Mouse (Mus musculus) embryonic facial prominence, embryonic 13.5 days (tissue): Measurements from ENCODE around the gene Tpo. TPM values are rescaled to one million over a fixed set of nuclear protein-coding genes. Genes with fewer than 3 reads are reported as not detected.

Experiments used
- ATAC-seq: fragments of 200-750 bp; cut with Nextera tagmentation; 2 replicates; pipeline ENCODE4 v1.8.0; 2017; ENCODE audit warnings: low read depth; ENCODE audit not compliant: insufficient number of reproducible peaks, insufficient read depth, low FRiP score, low TSS enrichment
- H3K27ac ChIP-seq: fragments of 300-500 bp; sonication (generic); 2 replicates; pipeline ENCODE4 v1.5.1; 2015; ENCODE audit warnings: moderate library complexity, mild to moderate bottlenecking, inconsistent platforms
- H3K27me3 ChIP-seq: fragments of 300-500 bp; sonication (generic); 2 replicates; pipeline ENCODE4 v1.6.1; 2015; ENCODE audit warnings: mild to moderate bottlenecking, inconsistent platforms
- H3K36me3 ChIP-seq: fragments of 300-500 bp; sonication (generic); 2 replicates; pipeline ENCODE4 v1.6.1; 2015; ENCODE audit warnings: mild to moderate bottlenecking, inconsistent platforms
- H3K4me1 ChIP-seq: fragments of 300-500 bp; sonication (generic); 2 replicates; pipeline ENCODE4 v1.6.1; 2015; ENCODE audit warnings: inconsistent platforms
- H3K4me2 ChIP-seq: fragments of 300-500 bp; sonication (generic); 2 replicates; pipeline ENCODE4 v1.6.1; 2015; ENCODE audit warnings: moderate library complexity, mild to moderate bottlenecking, inconsistent platforms
- H3K4me3 ChIP-seq: fragments of 300-500 bp; sonication (generic); 2 replicates; pipeline ENCODE4 v1.5.1; 2015; ENCODE audit warnings: mild to moderate bottlenecking, inconsistent platforms
- H3K9ac ChIP-seq: fragments of 300-500 bp; sonication (generic); 2 replicates; pipeline ENCODE4 v1.6.1; 2015; ENCODE audit warnings: mild to moderate bottlenecking, inconsistent platforms
- H3K9me3 ChIP-seq: fragments of 300-500 bp; sonication (generic); 2 replicates; pipeline ENCODE4 v1.6.1; 2016; ENCODE audit warnings: inconsistent platforms
- WGBS: fragments of 180-500 bp; shearing (Covaris S2); methylation state at CpG from one replicate; pipeline ENCODE4 v1.1.7; 2015; ENCODE audit warnings: mixed read lengths; 5-methylcytosine and 5-hydroxymethylcytosine counted together
- polyA plus RNA-seq: library from polyadenylated mRNA; unstranded; fragments of >200 nt; fragmentation: Nextera tagmentation; extraction: Ambion mirVana; gene quantifications from 2 replicates; pipeline ENCODE4 v1.2.1, GENCODE M21; 2015

Tpo gene
- polyA plus RNA-seq, 1 experiment from 2014 or later: not detected

GRCm38 (mm10) chr12:30035841-30036568 is 96.4 kb downstream of the Tpo start:
- H3K9ac ChIP-seq: no peak overlapping the region
- H3K27me3 ChIP-seq: no peaks in the 10 kb centered on the region
- H3K4me2 ChIP-seq: no peak overlapping the region
- no peak for ATAC-seq
- no peaks in the 10 kb centered on the region; the same call in 1 of the 2 replicates for H3K4me1 ChIP-seq
- H3K4me3 ChIP-seq: no peak overlapping the region
- H3K27ac ChIP-seq: no peak overlapping the region
- H3K9me3 ChIP-seq: no peaks in the 10 kb centered on the region
- no peaks in the 10 kb centered on the region for H3K36me3 ChIP-seq

GRCm38 (mm10) chr12:30035406-30035805 is 97.0 kb downstream of the Tpo start:
- H3K9ac ChIP-seq: no peak overlapping the region
- H3K4me2 ChIP-seq: no peak overlapping the region
- WGBS: 44% methylated on average over 1 of the region's 1 CpGs
- H3K27me3 ChIP-seq: no peaks in the 10 kb centered on the region
- no peaks in the 10 kb centered on the region; the same call in 1 of the 2 replicates for H3K4me1 ChIP-seq
- H3K36me3 ChIP-seq: no peaks in the 10 kb centered on the region
- no peak overlapping the region for H3K27ac ChIP-seq
- no peak overlapping the region for H3K4me3 ChIP-seq
- no peak for ATAC-seq
- no peaks in the 10 kb centered on the region for H3K9me3 ChIP-seq

- no peaks in the 10 kb centered on the region for H3K9me3 ChIP-seq
- WGBS: 75% methylated on average over 5 of the region's 5 CpGs
- H3K27me3 ChIP-seq: no peaks in the 10 kb centered on the region
- no peaks in the 10 kb centered on the region; the same call in 1 of the 2 replicates for H3K4me1 ChIP-seq
- H3K4me2 ChIP-seq: no peak overlapping the region
- H3K9ac ChIP-seq: no peak overlapping the region
- no peak for ATAC-seq
- no peak overlapping the region for H3K4me3 ChIP-seq
- no peak overlapping the region for H3K27ac ChIP-seq
- H3K36me3 ChIP-seq: no peaks in the 10 kb centered on the region
Observed at GRCm38 (mm10) chr12:30034681-30035080, 97.7 kb downstream of the Tpo start.

- WGBS: 83% methylated on average over 5 of the region's 5 CpGs
- no peak for ATAC-seq
- H3K27ac ChIP-seq: no peak overlapping the region
Observed at GRCm38 (mm10) chr12:30030571-30030970, 101.9 kb downstream of the Tpo start.

GRCm38 (mm10) chr12:30029111-30029510 is 103.3 kb downstream of the Tpo start:
- 94% methylated on average over 1 of the region's 1 CpGs for WGBS
- H3K9me3 ChIP-seq: no peaks in the 10 kb centered on the region
- no peak overlapping the region for H3K27ac ChIP-seq

More at GRCm38 (mm10) chr12:30030571-30030970, 101.9 kb downstream of the Tpo start:
- H3K9ac ChIP-seq: no peak overlapping the region
- peaks cover 7% of the 10 kb centered on the region; the same call in 1 of the 2 replicates for H3K4me1 ChIP-seq
- no peaks in the 10 kb centered on the region for H3K36me3 ChIP-seq
- no peak overlapping the region for H3K4me3 ChIP-seq
- H3K9me3 ChIP-seq: no peaks in the 10 kb centered on the region
- no peaks in the 10 kb centered on the region for H3K27me3 ChIP-seq
- H3K4me2 ChIP-seq: no peak overlapping the region

GRCm38 (mm10) chr12:30027721-30028340 is 104.6 kb downstream of the Tpo start:
- no peak for ATAC-seq
- no peaks in the 10 kb centered on the region for H3K27me3 ChIP-seq
- H3K9me3 ChIP-seq: no peaks in the 10 kb centered on the region
- no peaks in the 10 kb centered on the region for H3K36me3 ChIP-seq
- H3K4me2 ChIP-seq: no peak overlapping the region
- H3K4me1 ChIP-seq: peaks cover 12% of the 10 kb centered on the region
- 27% methylated on average over 3 of the region's 3 CpGs for WGBS
- H3K4me3 ChIP-seq: no peak overlapping the region
- no peak overlapping the region for H3K27ac ChIP-seq
- H3K9ac ChIP-seq: no peak overlapping the region

More at GRCm38 (mm10) chr12:30029111-30029510, 103.3 kb downstream of the Tpo start:
- no peaks in the 10 kb centered on the region for H3K36me3 ChIP-seq
- H3K4me2 ChIP-seq: no peak overlapping the region
- ATAC-seq: no peak
- no peaks in the 10 kb centered on the region for H3K27me3 ChIP-seq
- peaks cover 12% of the 10 kb centered on the region for H3K4me1 ChIP-seq
- H3K4me3 ChIP-seq: no peak overlapping the region
- no peak overlapping the region for H3K9ac ChIP-seq

GRCm38 (mm10) chr12:30024264-30024825 is 108.1 kb downstream of the Tpo start:
- H3K9ac ChIP-seq: no peak overlapping the region
- WGBS: 37% methylated on average over 2 of the region's 2 CpGs
- no peak for ATAC-seq
- no peaks in the 10 kb centered on the region for H3K9me3 ChIP-seq
- H3K4me1 ChIP-seq: peaks cover 12% of the 10 kb centered on the region
- H3K4me2 ChIP-seq: no peak overlapping the region
- no peaks in the 10 kb centered on the region for H3K27me3 ChIP-seq
- no peak overlapping the region for H3K4me3 ChIP-seq
- H3K27ac ChIP-seq: no peak overlapping the region
- peaks cover 5% of the 10 kb centered on the region; the same call in 1 of the 2 replicates for H3K36me3 ChIP-seq

- Histone ChIP-seq H3K4me2 (no peak overlapping the region), H3K9ac (no peak overlapping the region), H3K27ac (no peak overlapping the region), H3K27me3 (no peaks in the 10 kb centered on the region), H3K4me1 (peaks cover 12% of the 10 kb centered on the region), H3K36me3 (peaks cover 9% of the 10 kb centered on the region), H3K9me3 (no peaks in the 10 kb centered on the region), H3K4me3 (no peak overlapping the region)
- no peak for ATAC-seq
- 21% methylated on average over 3 of the region's 3 CpGs for WGBS
Observed at GRCm38 (mm10) chr12:30023491-30023890, 108.9 kb downstream of the Tpo start.

GRCm38 (mm10) chr12:30020447-30020846 is 112.0 kb downstream of the Tpo start:
- Histone ChIP-seq H3K4me3 (no peak overlapping the region), H3K9me3 (no peaks in the 10 kb centered on the region), H3K9ac (no peak overlapping the region), H3K36me3 (peaks cover 37% of the 10 kb centered on the region), H3K27me3 (no peaks in the 10 kb centered on the region), H3K4me2 (no peak overlapping the region), H3K27ac (no peak overlapping the region), H3K4me1 (peaks cover 5% of the 10 kb centered on the region)
- ATAC-seq: no peak

- Histone ChIP-seq H3K9ac (no peak overlapping the region), H3K4me3 (no peak overlapping the region), H3K4me1 (no peaks in the 10 kb centered on the region), H3K27me3 (no peaks in the 10 kb centered on the region), H3K36me3 (peaks cover 70% of the 10 kb centered on the region), H3K4me2 (no peak overlapping the region), H3K9me3 (no peaks in the 10 kb centered on the region), H3K27ac (no peak overlapping the region)
- no peak for ATAC-seq
- 81% methylated on average over 3 of the region's 3 CpGs for WGBS
Observed at GRCm38 (mm10) chr12:30017131-30017530, 115.3 kb downstream of the Tpo start.

GRCm38 (mm10) chr12:30015501-30015900 is 116.9 kb downstream of the Tpo start:
- WGBS: 88% methylated on average over 9 of the region's 9 CpGs
- ATAC-seq: no peak
- H3K4me2 ChIP-seq: no peak overlapping the region
- no peak overlapping the region for H3K4me3 ChIP-seq
- H3K27me3 ChIP-seq: no peaks in the 10 kb centered on the region
- no peaks in the 10 kb centered on the region for H3K9me3 ChIP-seq
- H3K4me1 ChIP-seq: no peaks in the 10 kb centered on the region
- peaks cover 86% of the 10 kb centered on the region for H3K36me3 ChIP-seq
- H3K27ac ChIP-seq: no peak overlapping the region
- no peak overlapping the region for H3K9ac ChIP-seq

- WGBS: 94% methylated on average over 5 of the region's 5 CpGs
- Histone ChIP-seq H3K27ac (no peak overlapping the region), H3K4me3 (no peak overlapping the region), H3K4me1 (no peaks in the 10 kb centered on the region), H3K9me3 (no peaks in the 10 kb centered on the region), H3K4me2 (no peak overlapping the region), H3K36me3 (peaks cover 85% of the 10 kb centered on the region), H3K9ac (no peak overlapping the region), H3K27me3 (no peaks in the 10 kb centered on the region)
- no peak for ATAC-seq
Observed at GRCm38 (mm10) chr12:30008741-30009140, 123.7 kb downstream of the Tpo start.
